Mouse (Mus musculus) forebrain, embryonic 11.5 days (tissue): ENCODE results near the gene Lrrfip2. TPM values are rescaled to one million over a fixed set of nuclear protein-coding genes. Genes with fewer than 3 reads are reported as not detected.

Source experiments
- ATAC-seq: fragments of 200-750 bp; cut with Nextera tagmentation; replicated peaks from 2 replicates; pipeline ENCODE4 v1.8.0; 2017; ENCODE audit warnings: moderate TSS enrichment; ENCODE audit not compliant: low FRiP score
- DNase-seq: peaks from one replicate; pipeline ENCODE4 v3.0.0-alpha.2; 2017; ENCODE audit warnings: low spot score
- H3K27ac ChIP-seq: fragments of 300-500 bp; sonication (generic); 2 replicates; pipeline ENCODE4 v1.5.1; 2014; ENCODE audit warnings: low read depth, low read length
- H3K27me3 ChIP-seq: fragments of 300-500 bp; sonication (generic); 2 replicates; pipeline ENCODE4 v1.6.1; 2014; ENCODE audit warnings: mild to moderate bottlenecking, low read length, mixed read lengths; ENCODE audit not compliant: control insufficient read depth, insufficient read depth
- H3K36me3 ChIP-seq: fragments of 300-500 bp; sonication (generic); 2 replicates; pipeline ENCODE4 v1.6.1; 2014; ENCODE audit warnings: mild to moderate bottlenecking, low read length, moderate library complexity, mixed read lengths; ENCODE audit not compliant: control insufficient read depth, insufficient read depth
- H3K4me1 ChIP-seq: fragments of 300-500 bp; sonication (generic); replicated peaks from 2 replicates; pipeline ENCODE4 v1.6.1; 2014; ENCODE audit warnings: low read length, mixed read lengths; ENCODE audit not compliant: control insufficient read depth, insufficient read depth
- H3K4me2 ChIP-seq: fragments of 300-500 bp; sonication (generic); 2 replicates; pipeline ENCODE4 v1.6.1; 2014; ENCODE audit warnings: low read depth, mild to moderate bottlenecking, low read length, moderate library complexity, mixed read lengths; ENCODE audit not compliant: severe bottlenecking
- H3K4me3 ChIP-seq: fragments of 300-500 bp; sonication (generic); 2 replicates; pipeline ENCODE4 v1.5.1; 2014; ENCODE audit warnings: low read depth, low read length
- H3K9ac ChIP-seq: fragments of 300-500 bp; sonication (generic); 2 replicates; pipeline ENCODE4 v1.6.1; 2014; ENCODE audit warnings: low read length
- H3K9me3 ChIP-seq: fragments of 300-500 bp; sonication (generic); 2 replicates; pipeline ENCODE4 v1.6.1; 2016; ENCODE audit warnings: low read length, mixed read lengths; ENCODE audit not compliant: control insufficient read depth
- WGBS: fragments of 180-500 bp; shearing (Covaris S2); extraction: QIAGEN DNeasy Blood & Tissue Kit; methylation state at CpG from one replicate; pipeline ENCODE4 v1.1.7; 2014; 5-methylcytosine and 5-hydroxymethylcytosine counted together
- polyA plus RNA-seq: library from polyadenylated mRNA; unstranded; fragments of >200 nt; fragmentation: Nextera tagmentation; extraction: Ambion mirVana; gene quantifications from 2 replicates; pipeline ENCODE4 v1.2.1, GENCODE M21; 2014

Gene Lrrfip2
- polyA plus RNA-seq, 1 experiment from 2014 or later, result 44.3 TPM

DNA sequence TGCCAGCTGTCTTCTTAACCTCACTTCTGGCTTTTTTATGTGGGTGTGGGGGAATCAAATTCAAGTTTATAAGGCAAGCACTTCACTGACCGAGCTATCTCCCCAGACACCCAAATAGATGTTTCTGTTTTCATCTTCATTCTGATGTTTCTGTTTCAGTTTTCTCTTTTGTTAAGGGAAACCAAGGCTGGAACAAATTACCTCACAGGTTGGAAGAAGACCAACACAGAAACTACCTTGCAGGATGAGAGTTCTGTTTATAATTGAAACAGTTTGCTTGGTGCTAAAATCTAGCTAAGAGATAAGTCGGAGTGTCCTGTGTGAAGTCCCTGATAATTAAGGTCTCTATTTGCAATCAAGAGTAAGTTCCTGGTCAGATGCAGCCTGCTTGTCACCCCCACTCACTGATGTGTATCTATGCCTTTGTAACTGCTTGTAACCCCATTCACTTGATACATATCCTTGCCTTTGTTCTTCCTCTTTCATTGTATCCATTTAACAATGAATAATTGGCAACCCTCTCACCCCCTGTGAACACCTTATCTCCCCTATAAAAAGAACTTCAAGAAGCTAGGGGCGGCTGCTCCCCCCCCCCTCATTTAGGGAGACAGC lies 30.3 kb upstream of the Lrrfip2 start:
- no peaks in the 10 kb centered on the region for H3K27me3 ChIP-seq
- H3K36me3 ChIP-seq, result no peaks in the 10 kb centered on the region
- no peak overlapping the region for H3K27ac ChIP-seq
- H3K4me2 ChIP-seq, result no peak overlapping the region
- H3K4me3 ChIP-seq, result no peak overlapping the region
- no peaks in the 10 kb centered on the region for H3K4me1 ChIP-seq
- H3K9ac ChIP-seq, result no peak overlapping the region
- H3K9me3 ChIP-seq, result no peaks in the 10 kb centered on the region
- no peak for ATAC-seq
- 23% methylated on average over 3 of the region's 3 CpGs for WGBS
- no peak for DNase-seq

DNA sequence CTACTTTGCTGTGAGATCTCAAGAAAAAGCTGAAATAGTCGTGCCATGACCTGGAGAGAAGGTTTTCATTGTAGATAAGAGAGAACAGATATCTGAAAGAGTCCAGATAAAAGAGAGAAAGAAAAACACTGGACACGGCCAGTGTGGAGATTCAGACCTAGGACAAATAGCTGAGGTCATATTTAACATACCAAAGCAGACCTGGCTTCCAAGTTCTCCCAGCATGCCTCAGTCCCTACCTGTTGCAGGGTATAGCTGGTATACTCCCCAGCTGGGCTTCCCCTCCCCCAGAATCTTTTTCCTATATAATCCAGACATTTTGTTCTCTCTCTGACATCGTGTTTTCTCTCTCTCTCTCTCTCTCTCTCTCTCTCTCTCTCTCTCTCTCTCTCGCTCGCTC lies 29.4 kb upstream of the Lrrfip2 start:
- no peak overlapping the region for H3K4me3 ChIP-seq
- 9% methylated on average over 5 of the region's 5 CpGs for WGBS

DNA sequence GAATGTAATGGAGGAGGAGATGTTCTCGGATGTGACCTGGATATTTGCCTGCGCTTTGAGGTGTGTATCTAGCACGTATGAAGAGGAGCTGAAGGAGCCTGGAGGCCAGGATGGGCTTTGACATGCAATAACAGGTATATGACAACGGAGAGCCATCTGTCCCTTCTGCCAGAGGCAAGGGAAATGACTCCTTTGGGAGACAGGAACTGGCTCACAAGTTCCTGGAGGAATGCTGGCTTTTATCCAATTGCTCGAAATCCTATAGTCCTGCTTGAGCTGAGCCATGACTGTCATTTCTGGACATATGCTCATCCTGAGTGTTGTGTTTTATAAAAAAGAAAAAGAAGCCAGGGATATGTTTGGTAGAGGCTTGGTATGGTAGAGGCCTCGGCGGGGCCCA lies 28.5 kb upstream of the Lrrfip2 start:
- 49% methylated on average over 7 of the region's 7 CpGs for WGBS
- Histone ChIP-seq H3K36me3 (no peaks in the 10 kb centered on the region), H3K4me3 (no peak overlapping the region), H3K27me3 (no peaks in the 10 kb centered on the region), H3K9ac (no peak overlapping the region), H3K27ac (no peak overlapping the region), H3K9me3 (no peaks in the 10 kb centered on the region), H3K4me2 (no peak overlapping the region), H3K4me1 (no peaks in the 10 kb centered on the region)
- DNase-seq (no peak), ATAC-seq (no peak)

More for the DNA sequence above, 29.4 kb upstream of the Lrrfip2 start:
- no peak overlapping the region for H3K27ac ChIP-seq
- DNase-seq, result no peak
- H3K4me1 ChIP-seq, result no peaks in the 10 kb centered on the region
- no peaks in the 10 kb centered on the region for H3K27me3 ChIP-seq
- ATAC-seq, result no peak
- H3K36me3 ChIP-seq, result no peaks in the 10 kb centered on the region
- H3K4me2 ChIP-seq, result no peak overlapping the region
- no peaks in the 10 kb centered on the region for H3K9me3 ChIP-seq
- no peak overlapping the region for H3K9ac ChIP-seq

DNA sequence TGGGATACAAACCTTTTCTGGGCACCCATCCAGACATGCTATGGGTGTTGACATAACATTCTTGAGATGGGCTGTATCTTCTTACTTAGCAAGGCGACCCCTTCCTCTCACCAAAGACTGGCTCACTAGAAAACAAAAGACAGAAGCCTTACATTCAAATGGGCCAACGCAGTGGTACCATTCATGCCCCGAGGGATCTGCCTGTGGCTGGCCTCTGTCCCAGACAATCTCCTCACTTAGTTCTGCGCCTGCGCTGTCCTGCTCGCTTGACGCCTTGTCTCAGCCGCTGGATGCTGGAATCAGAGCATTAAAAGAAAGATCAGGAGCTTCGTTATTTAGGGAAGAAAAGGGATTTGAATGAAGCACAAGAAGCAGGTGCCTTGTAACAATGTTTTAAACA lies 24.7 kb upstream of the Lrrfip2 start:
- no peak overlapping the region for H3K4me3 ChIP-seq
- no peaks in the 10 kb centered on the region for H3K9me3 ChIP-seq
- H3K4me2 ChIP-seq, result no peak overlapping the region
- no peak overlapping the region for H3K9ac ChIP-seq
- WGBS, result 65% methylated on average over 9 of the region's 9 CpGs
- H3K4me1 ChIP-seq, result no peaks in the 10 kb centered on the region
- H3K36me3 ChIP-seq, result no peaks in the 10 kb centered on the region
- no peak for DNase-seq
- no peak for ATAC-seq
- H3K27me3 ChIP-seq, result no peaks in the 10 kb centered on the region
- no peak overlapping the region for H3K27ac ChIP-seq

DNA sequence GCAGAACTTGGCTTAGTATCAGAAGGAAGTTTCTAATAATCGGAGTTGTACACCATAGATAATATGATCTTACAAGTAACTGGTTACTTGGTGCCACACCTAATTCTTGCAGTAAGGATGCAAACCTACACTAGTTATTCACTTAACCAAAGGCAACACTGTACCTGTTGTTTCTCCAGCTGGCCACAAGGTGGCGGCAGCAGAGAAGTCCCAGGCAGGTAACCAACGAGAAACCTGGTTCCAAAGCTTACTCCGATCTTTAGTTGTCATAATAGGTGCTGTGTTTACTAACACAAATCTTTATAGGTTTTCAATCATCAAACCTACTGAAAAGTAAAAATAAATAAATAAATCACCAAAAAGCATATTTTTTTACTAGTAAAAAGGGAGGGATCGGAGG lies 24.3 kb upstream of the Lrrfip2 start:
- no peak for DNase-seq
- WGBS, result 30% methylated on average over 5 of the region's 5 CpGs

DNA sequence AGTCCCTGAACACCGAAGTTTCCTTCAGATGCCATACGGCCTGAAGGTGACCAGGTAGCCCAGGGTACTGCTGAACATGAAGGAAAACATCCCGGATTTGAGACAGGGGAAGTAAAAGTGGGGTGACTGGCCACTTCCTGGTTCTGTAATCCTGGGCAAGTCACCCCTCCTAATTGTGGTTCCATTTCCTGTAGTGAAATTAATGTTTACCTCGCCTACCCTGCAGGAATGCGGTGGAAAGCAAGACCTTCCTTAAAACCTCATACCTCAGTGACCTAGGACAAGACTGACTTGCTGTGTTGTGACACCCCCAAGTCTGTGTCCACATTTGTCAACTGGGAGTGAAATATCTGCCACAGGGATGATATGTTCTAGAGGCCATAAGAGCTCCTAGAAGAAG lies 22.8 kb upstream of the Lrrfip2 start:
- 83% methylated on average over 5 of the region's 5 CpGs for WGBS

More for the DNA sequence above, 24.3 kb upstream of the Lrrfip2 start:
- no peak for ATAC-seq
- Histone ChIP-seq H3K4me2 (no peak overlapping the region), H3K27me3 (no peaks in the 10 kb centered on the region), H3K36me3 (no peaks in the 10 kb centered on the region), H3K4me3 (no peak overlapping the region), H3K27ac (no peak overlapping the region), H3K4me1 (no peaks in the 10 kb centered on the region), H3K9ac (no peak overlapping the region), H3K9me3 (no peaks in the 10 kb centered on the region)

DNA sequence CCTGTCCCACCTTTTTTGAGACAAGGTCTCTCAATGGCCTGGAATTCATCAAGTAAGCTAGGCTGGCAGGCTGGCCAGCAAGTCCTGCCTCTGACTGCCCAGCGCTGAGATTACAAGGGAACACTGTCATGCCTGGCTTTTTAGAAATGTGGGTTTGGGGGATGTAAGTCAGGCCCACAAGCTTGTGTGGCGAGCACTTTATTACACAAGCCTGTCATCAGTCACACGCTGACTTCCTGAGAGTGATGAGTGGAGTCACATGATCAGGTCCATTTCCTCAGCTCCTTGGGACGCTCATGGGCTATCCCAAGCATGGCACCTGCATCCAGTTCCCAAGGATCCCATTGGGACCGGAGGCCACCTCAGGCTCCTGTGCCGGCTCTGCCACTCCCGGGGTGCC lies 21.7 kb upstream of the Lrrfip2 start:
- ATAC-seq, result no peak
- Histone ChIP-seq H3K9me3 (no peaks in the 10 kb centered on the region), H3K4me1 (no peaks in the 10 kb centered on the region), H3K36me3 (no peaks in the 10 kb centered on the region), H3K4me2 (no peak overlapping the region), H3K27me3 (no peaks in the 10 kb centered on the region), H3K27ac (no peak overlapping the region), H3K4me3 (no peak overlapping the region), H3K9ac (no peak overlapping the region)
- no peak for DNase-seq
- WGBS, result 89% methylated on average over 7 of the region's 7 CpGs

More for the DNA sequence above, 22.8 kb upstream of the Lrrfip2 start:
- H3K4me2 ChIP-seq, result no peak overlapping the region
- DNase-seq (no peak), ATAC-seq (no peak)
- no peaks in the 10 kb centered on the region for H3K27me3 ChIP-seq
- H3K36me3 ChIP-seq, result no peaks in the 10 kb centered on the region
- H3K9me3 ChIP-seq, result no peaks in the 10 kb centered on the region
- no peak overlapping the region for H3K9ac ChIP-seq
- no peaks in the 10 kb centered on the region for H3K4me1 ChIP-seq
- no peak overlapping the region for H3K27ac ChIP-seq
- no peak overlapping the region for H3K4me3 ChIP-seq

DNA sequence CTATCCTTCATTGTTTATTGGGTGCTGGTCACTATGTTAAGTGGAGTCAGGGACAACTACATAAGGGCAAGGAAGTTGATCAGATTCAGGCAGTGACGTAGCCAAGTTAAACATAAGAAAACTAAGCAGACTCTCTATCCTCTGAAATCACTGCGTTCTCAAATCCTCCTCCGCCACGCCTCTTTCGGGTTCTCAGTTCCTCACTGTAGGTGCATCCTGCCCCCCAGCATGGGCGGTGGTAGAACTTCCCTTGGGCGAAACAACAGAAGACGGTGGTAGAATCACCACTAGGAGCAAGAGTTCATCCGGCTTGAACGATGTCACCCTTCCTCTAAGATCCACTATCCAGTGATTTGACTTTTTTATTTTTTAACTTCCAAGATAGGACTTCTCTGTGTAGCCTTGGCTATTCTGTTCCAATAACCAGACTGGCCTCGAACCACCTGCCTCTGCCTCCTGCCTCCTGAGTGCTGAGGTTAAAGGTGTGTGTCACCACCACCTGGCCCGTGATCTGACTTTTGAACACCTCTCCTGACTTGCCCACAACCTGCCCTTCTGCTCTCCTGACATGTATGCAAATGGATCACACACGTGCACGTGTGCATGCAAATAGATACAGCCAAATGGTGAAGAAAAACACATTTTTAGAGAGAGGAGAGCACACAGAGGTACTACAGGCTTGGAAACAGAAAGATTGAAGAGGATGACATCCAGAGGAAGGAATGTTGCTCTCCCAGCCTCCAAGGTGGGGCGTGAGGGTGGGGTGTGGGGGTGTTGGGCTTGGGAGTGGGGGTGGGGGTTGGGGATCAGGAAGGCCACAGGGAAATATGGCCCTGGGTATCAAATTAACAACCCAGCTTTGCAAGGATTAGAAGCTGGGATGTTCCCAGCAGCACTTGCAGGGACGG lies 20.7 kb upstream of the Lrrfip2 start:
- WGBS, result 87% methylated on average over 16 of the region's 16 CpGs
- no peak overlapping the region for H3K27ac ChIP-seq
- no peak overlapping the region for H3K9ac ChIP-seq
- no peaks in the 10 kb centered on the region for H3K27me3 ChIP-seq
- H3K4me1 ChIP-seq, result no peaks in the 10 kb centered on the region
- H3K9me3 ChIP-seq, result no peaks in the 10 kb centered on the region
- H3K4me2 ChIP-seq, result no peak overlapping the region
- H3K36me3 ChIP-seq, result no peaks in the 10 kb centered on the region
- ATAC-seq (no peak), DNase-seq (no peak)
- H3K4me3 ChIP-seq, result no peak overlapping the region
